23 mouse cellular contexts compared by ENCODE assay signal in genomic region chr1:133347226-133347625, GRCm38 (mm10). TPM values are rescaled to one million over a fixed set of nuclear protein-coding genes. Genes with fewer than 3 reads are reported as not detected.
"Had no signal": no experiment of that assay in that cellular context is flagged by ENCODE, and none has a peak within 500 bp of the region (broad histone marks: within the 10 kb centered on the region; RNA-seq: fewer than 3 reads in every experiment).

No protein-coding gene starts in this region.

- H3K9me3 ChIP-seq: liver, embryonic 13.5 days; midbrain, embryonic 15.5 days; neural tube, embryonic 12.5 days; neural tube, embryonic 15.5 days had no signal

- H3K4me2 ChIP-seq: liver, embryonic 13.5 days; lung, embryonic 14.5 days; midbrain, embryonic 11.5 days; midbrain, embryonic 15.5 days; neural tube, embryonic 12.5 days; neural tube, embryonic 15.5 days had no signal

- H3K4me3 ChIP-seq: layer of hippocampus, adult 2 months; left cerebral cortex, adult 2 months; liver, embryonic 13.5 days; midbrain, embryonic 15.5 days; neural tube, embryonic 12.5 days; neural tube, embryonic 15.5 days had no signal

- H3K4me1 ChIP-seq: neural tube, embryonic 12.5 days had no signal

- ATAC-seq: inflammation-experienced regulatory T-cells, adult 6 months; midbrain, embryonic 15.5 days had no signal

- H3K27me3 ChIP-seq: midbrain, embryonic 15.5 days; neural tube, embryonic 12.5 days; neural tube, embryonic 15.5 days had no signal

- H3K27ac ChIP-seq: layer of hippocampus, adult 2 months; left cerebral cortex, adult 2 months; liver, embryonic 13.5 days; macrophage; midbrain, embryonic 15.5 days; neural tube, embryonic 12.5 days; neural tube, embryonic 15.5 days had no signal

- DNase-seq: layer of hippocampus, adult 9-11 months; layer of hippocampus, postnatal 36 days; liver, embryonic 13.5 days; lung, embryonic 14.5 days; right cerebral cortex, adult 18-20 months; thymus, postnatal 25 days had no signal

- H3K9ac ChIP-seq: liver, embryonic 13.5 days; lung, embryonic 14.5 days; midbrain, embryonic 15.5 days; neural tube, embryonic 12.5 days; neural tube, embryonic 15.5 days had no signal

- H3K36me3 ChIP-seq: liver, embryonic 13.5 days; midbrain, embryonic 15.5 days; neural tube, embryonic 12.5 days; neural tube, embryonic 15.5 days had no signal

RNA-seq across cellular contexts. Expression of gene Ren1, which starts 3.1 kb away (rescaled TPM):
- total RNA-seq: layer of hippocampus, adult 2 months; layer of hippocampus, postnatal 36 days; left cerebral cortex, adult 2 months; left cerebral cortex, postnatal 10 days; left cerebral cortex, postnatal 36 days; megakaryocyte-erythroid progenitor cell, adult 5-6 weeks had no signal
- polyA plus RNA-seq: inflammation-experienced regulatory T-cells, adult 6 months; limb, embryonic 11.5 days; macrophage; midbrain, embryonic 11.5 days; midbrain, embryonic 15.5 days had no signal

RNA-seq across cellular contexts. Expression of gene Etnk2, which starts 16.1 kb away (rescaled TPM):
- total RNA-seq: megakaryocyte-erythroid progenitor cell, adult 5-6 weeks had no signal
- polyA plus RNA-seq: inflammation-experienced regulatory T-cells, adult 6 months; macrophage had no signal

RNA-seq across cellular contexts. Expression of gene Kiss1, which starts 25.6 kb away (rescaled TPM):
- total RNA-seq: layer of hippocampus, adult 2 months; layer of hippocampus, postnatal 36 days; left cerebral cortex, postnatal 10 days; left cerebral cortex, postnatal 36 days; megakaryocyte-erythroid progenitor cell, adult 5-6 weeks had no signal
- polyA plus RNA-seq: inflammation-experienced regulatory T-cells, adult 6 months; kidney, embryonic 16.5 days; limb, embryonic 11.5 days; limb, embryonic 14.5 days; liver, embryonic 13.5 days; liver, embryonic 16.5 days; macrophage; midbrain, embryonic 11.5 days; midbrain, embryonic 15.5 days; neural tube, embryonic 12.5 days; neural tube, embryonic 15.5 days; stomach, embryonic 14.5 days had no signal

RNA-seq across cellular contexts. Expression of gene Golt1a, which starts 37.6 kb away (rescaled TPM):
- total RNA-seq: layer of hippocampus, adult 2 months; layer of hippocampus, postnatal 36 days; megakaryocyte-erythroid progenitor cell, adult 5-6 weeks had no signal
- polyA plus RNA-seq: inflammation-experienced regulatory T-cells, adult 6 months; limb, embryonic 11.5 days; limb, embryonic 14.5 days; macrophage; midbrain, embryonic 11.5 days; midbrain, embryonic 15.5 days; neural tube, embryonic 12.5 days; neural tube, embryonic 15.5 days; thymus, postnatal 0 days had no signal
